Mouse (Mus musculus) urinary bladder, postnatal 4 days (tissue): ENCODE results near the gene Olfr1390.
"Not testable (repeated sequence)": the region's sequence is repeated elsewhere in the genome, so short reads cannot be mapped to it uniquely, and the experiment has no call there.

ENCODE experiments used
- DNase-seq, 2 experiments: peaks; one replicate each; pipeline ENCODE4 v3.0.0; 2021 to 2022; ENCODE audit warnings: low spot score in 2 of 2

The Olfr1390 gene

GRCm38 (mm10) chr11:49334888-49335287, at the start of gene Olfr1390:
Olfr1390 (plus strand) TSS chr11:49335188.
- no peak for DNase-seq

GRCm38 (mm10) chr11:49287251-49287650, 47.7 kb upstream of the Olfr1390 start:
- no peak for DNase-seq

GRCm38 (mm10) chr11:49292777-49293176, 42.2 kb upstream of the Olfr1390 start:
- no peak for DNase-seq

- no peak for DNase-seq
These were observed 30.5 kb upstream of the Olfr1390 start, which contains the start of gene Olfr10 for GRCm38 (mm10) chr11:49304441-49304840. Olfr10 (plus strand) TSS chr11:49304741.

DNA sequence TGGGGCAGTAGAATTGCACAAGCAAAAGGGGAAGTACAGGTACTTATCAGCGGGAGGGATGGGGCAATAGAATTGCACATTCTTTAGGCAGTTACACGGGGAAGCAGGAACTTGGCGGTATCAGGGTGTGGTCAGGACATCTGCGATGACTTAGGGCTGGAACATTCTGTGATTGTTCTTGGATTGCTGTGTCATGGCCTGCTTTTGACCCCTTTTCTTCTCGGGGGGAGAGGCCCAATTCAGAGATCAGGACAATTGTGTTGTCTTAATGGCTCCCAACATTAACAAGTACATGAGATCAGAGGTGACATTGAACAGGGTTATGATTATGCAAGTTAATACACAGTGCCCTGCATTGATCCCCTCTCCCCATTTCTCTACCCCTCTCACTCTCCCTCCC, 26.4 kb upstream of the Olfr1390 start:
- not testable (repeated sequence) for DNase-seq

DNA sequence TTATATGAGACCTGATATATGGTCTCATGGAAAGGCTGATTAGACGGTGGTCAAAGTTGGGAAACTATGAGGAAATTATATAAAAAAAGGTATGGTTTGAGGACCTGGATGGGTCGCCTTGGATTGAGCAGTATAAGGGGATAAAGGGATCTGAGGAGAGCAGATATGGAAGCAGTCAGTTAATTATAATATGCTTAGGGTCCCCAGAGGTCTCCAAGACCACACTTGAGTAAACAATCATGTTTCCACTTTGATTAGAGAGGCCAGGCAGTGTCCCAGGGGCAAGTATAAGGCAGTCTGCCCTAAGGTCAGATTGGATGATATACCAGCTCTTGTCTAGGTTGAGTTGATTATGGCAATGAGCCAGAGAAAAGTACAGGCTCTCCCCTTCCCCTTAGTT, 12.5 kb upstream of the Olfr1390 start, which contains the start of gene Olfr1391:
Gene Olfr1391 (plus strand): TSS at position 301 of the 400 bp plus-strand sequence.
- DNase-seq, result no peak

- DNase-seq, result no peak
These were observed 8.3 kb upstream of the Olfr1390 start for GRCm38 (mm10) chr11:49326726-49327125.

DNA sequence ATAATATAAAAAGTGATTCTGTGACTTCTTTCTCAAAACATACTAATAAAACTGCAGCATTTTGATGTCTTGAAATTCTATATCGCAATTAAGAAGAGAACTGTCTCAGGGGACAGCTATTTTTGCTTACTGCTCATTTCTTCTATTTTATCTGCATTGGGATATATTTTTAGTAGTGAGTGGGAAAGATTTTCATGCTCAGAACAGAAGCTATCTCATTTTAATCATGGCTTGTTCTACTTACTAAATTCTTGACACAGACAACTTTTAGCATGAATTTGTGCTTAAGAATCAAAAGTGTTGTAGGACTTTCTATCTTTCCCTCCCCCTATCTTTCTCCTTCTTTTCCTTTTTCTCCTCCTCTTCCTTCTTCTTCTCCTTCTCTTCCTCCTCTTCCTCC, 5.3 kb upstream of the Olfr1390 start:
- no peak for DNase-seq

GRCm38 (mm10) chr11:49337150-49337832, 2.3 kb downstream of the Olfr1390 start:
- no peak for DNase-seq

DNA sequence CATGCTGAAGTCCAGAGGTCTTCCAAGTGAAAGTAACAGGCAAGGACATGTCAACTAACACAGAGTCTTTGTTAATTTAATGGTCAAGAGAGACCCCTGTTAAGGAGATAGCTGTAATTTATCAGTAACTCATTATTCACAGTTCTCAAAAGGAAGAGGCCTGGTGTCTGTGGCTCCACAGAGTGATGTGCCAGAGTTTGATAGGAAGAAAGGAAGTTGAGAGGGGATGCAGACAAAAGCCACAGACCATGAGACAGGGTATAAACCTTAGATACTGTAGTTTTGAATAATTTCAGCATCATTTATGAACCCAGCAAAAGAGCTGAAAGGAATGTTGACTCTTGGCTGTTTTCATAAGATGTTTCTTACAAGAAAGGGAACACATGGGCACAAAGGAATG, 48.1 kb downstream of the Olfr1390 start:
- DNase-seq, result no peak

DNA sequence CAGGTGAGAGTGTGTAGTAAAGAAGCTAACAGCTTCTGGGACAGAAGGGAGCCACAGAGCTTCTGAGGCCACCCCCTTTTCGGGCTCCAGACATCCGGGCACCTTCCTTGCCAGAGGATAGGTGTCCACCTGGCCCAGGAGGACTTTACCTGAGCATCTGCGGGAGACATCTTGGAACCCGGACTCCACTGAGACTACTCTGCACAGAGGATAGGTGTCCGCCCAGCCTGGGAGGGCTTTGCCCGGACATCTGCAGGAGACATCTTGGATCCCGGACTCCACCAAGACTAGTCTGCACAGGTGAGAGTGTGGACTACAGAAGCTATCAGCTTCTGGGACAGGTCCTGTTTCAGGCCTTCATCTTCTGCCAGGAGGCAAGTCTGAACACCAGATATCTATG, 51.1 kb downstream of the Olfr1390 start:
- DNase-seq, result peak in 1 of 2 experiments; percentile 51
